ENCODE assay signal across 8 mouse cellular contexts in the genomic region with DNA sequence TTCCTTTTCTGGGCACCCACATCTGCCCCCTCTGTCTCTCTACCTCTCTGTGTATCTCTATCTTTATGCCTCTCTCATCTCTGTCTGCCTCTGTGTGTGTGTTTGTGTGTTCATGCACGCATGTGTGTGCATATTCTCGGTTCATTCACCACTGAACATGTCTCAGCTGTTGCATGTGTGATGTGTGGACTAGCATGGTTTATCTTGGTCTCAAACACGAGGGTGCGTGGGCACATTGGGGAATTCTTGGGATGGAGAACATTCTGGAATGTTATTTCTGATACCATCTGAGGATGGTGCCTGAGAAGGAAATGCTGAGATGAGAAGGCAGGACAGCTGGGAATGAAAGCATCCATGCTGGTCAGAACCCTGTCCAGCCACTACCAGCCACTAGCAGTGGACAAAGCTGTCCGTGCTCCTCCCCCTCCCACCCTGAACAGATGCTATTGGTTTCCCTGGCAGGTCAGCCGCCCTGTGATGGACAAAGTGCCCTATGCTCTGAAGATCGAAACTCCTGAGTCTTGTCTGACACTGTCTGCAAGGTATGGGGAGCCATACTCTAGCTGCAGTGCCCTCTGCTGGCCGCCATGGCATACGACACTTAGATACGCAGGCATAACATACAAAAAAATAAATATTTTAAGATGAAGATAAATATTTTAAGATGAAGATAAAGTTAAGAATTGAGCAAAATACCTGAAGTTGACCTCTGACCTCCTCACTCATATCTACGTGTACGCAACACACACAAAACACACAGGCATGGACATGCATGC. TPM values are rescaled to one million over a fixed set of nuclear protein-coding genes. Genes with fewer than 3 reads are reported as not detected.
DNase-seq lines count a peak whose midpoint lies in the region; ATAC-seq and TF ChIP-seq lines count a peak whose summit lies in the region.
"Had no signal": no experiment of that assay in that cellular context is flagged by ENCODE, and none has a peak within 500 bp of the region (broad histone marks: within the 10 kb centered on the region; RNA-seq: fewer than 3 reads in every experiment).

No protein-coding gene starts in this region.

- H3K4me3 ChIP-seq in midbrain, embryonic 11.5 days (ENCODE audit: low read depth, low read length) = no peak overlapping the region
- no peak overlapping the region for H3K4me3 ChIP-seq in midbrain, embryonic 15.5 days
- no peak overlapping the region for H3K4me3 ChIP-seq in heart, postnatal 0 days (ENCODE audit: low read depth, low read length)
- H3K4me3 ChIP-seq in limb, embryonic 11.5 days (ENCODE audit: low read depth, low read length) = no peak overlapping the region
- H3K4me3 ChIP-seq in neural tube, embryonic 12.5 days = no peak overlapping the region
- H3K4me3 ChIP-seq: neural tube, embryonic 13.5 days had no signal

- no peak overlapping the region for H3K9ac ChIP-seq in midbrain, embryonic 11.5 days (ENCODE audit: low read length)
- H3K9ac ChIP-seq in midbrain, embryonic 15.5 days = no peak overlapping the region
- no peak overlapping the region for H3K9ac ChIP-seq in heart, postnatal 0 days (replicated peaks; ENCODE audit: low read depth, low read length)
- H3K9ac ChIP-seq in limb, embryonic 11.5 days (ENCODE audit: low read length) = no peak overlapping the region
- H3K9ac ChIP-seq in neural tube, embryonic 12.5 days = no peak overlapping the region

- no peaks in the 10 kb centered on the region for H3K27me3 ChIP-seq in midbrain, embryonic 11.5 days (ENCODE audit: control insufficient read depth, insufficient read depth, low read length)
- H3K27me3 ChIP-seq in midbrain, embryonic 15.5 days (replicated peaks) = no peaks in the 10 kb centered on the region
- H3K27me3 ChIP-seq in heart, postnatal 0 days (ENCODE audit: control insufficient read depth, insufficient read depth, low read length) = peaks cover 8% of the 10 kb centered on the region; the same call in 1 of the 2 replicates
- no peaks in the 10 kb centered on the region for H3K27me3 ChIP-seq in limb, embryonic 11.5 days (ENCODE audit: control insufficient read depth, insufficient read depth, low read length)
- no peaks in the 10 kb centered on the region for H3K27me3 ChIP-seq in neural tube, embryonic 12.5 days (replicated peaks)
- H3K27me3 ChIP-seq: neural tube, embryonic 13.5 days had no signal

- peak; percentile 91 for DNase-seq in midbrain, embryonic 11.5 days (ENCODE audit: low spot score, missing footprints)
- DNase-seq in NIH3T3 (ENCODE audit: low read depth) = peak; percentile 82
- peak; percentile 60 to 76 for DNase-seq in cerebellum, postnatal 25 days
- no peak for DNase-seq in heart, postnatal 0 days (ENCODE audit: low spot score)
- peak; percentile 70 for DNase-seq in limb, embryonic 11.5 days (ENCODE audit: low spot score)

- no peak overlapping the region for H3K4me2 ChIP-seq in midbrain, embryonic 11.5 days
- H3K4me2 ChIP-seq in midbrain, embryonic 15.5 days = no peak overlapping the region
- no peak overlapping the region for H3K4me2 ChIP-seq in heart, postnatal 0 days (ENCODE audit: low read depth, low read length)
- H3K4me2 ChIP-seq in limb, embryonic 11.5 days (ENCODE audit: low read depth, severe bottlenecking) = no peak overlapping the region
- no peak overlapping the region for H3K4me2 ChIP-seq in neural tube, embryonic 12.5 days (replicated peaks)
- H3K4me2 ChIP-seq: neural tube, embryonic 13.5 days had no signal

- peak; percentile 72 for TF ChIP-seq CTCF in heart, postnatal 0 days (IDR thresholded peaks at IDR 0.05; ENCODE audit: low read depth)

- H3K27ac ChIP-seq in midbrain, embryonic 11.5 days (ENCODE audit: low read depth, low read length) = no peak overlapping the region
- H3K27ac ChIP-seq in midbrain, embryonic 15.5 days = no peak overlapping the region
- no peak overlapping the region for H3K27ac ChIP-seq in heart, postnatal 0 days (ENCODE audit: low read depth)
- H3K27ac ChIP-seq in limb, embryonic 11.5 days (replicated peaks; ENCODE audit: low read depth, low read length) = no peak overlapping the region
- H3K27ac ChIP-seq in neural tube, embryonic 12.5 days = no peak overlapping the region

- no peak for TF ChIP-seq EP300 in heart, postnatal 0 days (IDR thresholded peaks at IDR 0.05; ENCODE audit: low read depth)

- no peaks in the 10 kb centered on the region for H3K36me3 ChIP-seq in midbrain, embryonic 11.5 days (ENCODE audit: control insufficient read depth, insufficient read depth, low read length)
- no peaks in the 10 kb centered on the region for H3K36me3 ChIP-seq in midbrain, embryonic 15.5 days (replicated peaks)
- H3K36me3 ChIP-seq in heart, postnatal 0 days (replicated peaks; ENCODE audit: control insufficient read depth, insufficient read depth, low read length) = peaks cover 9% of the 10 kb centered on the region
- no peaks in the 10 kb centered on the region for H3K36me3 ChIP-seq in limb, embryonic 11.5 days (ENCODE audit: control insufficient read depth, insufficient read depth, low read length)
- H3K36me3 ChIP-seq in neural tube, embryonic 12.5 days = no peaks in the 10 kb centered on the region
- H3K36me3 ChIP-seq: neural tube, embryonic 13.5 days had no signal

- WGBS in midbrain, embryonic 11.5 days = 50% methylated on average over 12 of the region's 12 CpGs
- 52% methylated on average over 12 of the region's 12 CpGs for WGBS in midbrain, embryonic 15.5 days
- 49% methylated on average over 12 of the region's 12 CpGs for WGBS in heart, postnatal 0 days
- WGBS in limb, embryonic 11.5 days = 52% methylated on average over 12 of the region's 12 CpGs
- WGBS in neural tube, embryonic 12.5 days = 55% methylated on average over 12 of the region's 12 CpGs

- H3K9me3 ChIP-seq in midbrain, embryonic 11.5 days (ENCODE audit: control insufficient read depth, low read length) = no peaks in the 10 kb centered on the region
- no peaks in the 10 kb centered on the region for H3K9me3 ChIP-seq in midbrain, embryonic 15.5 days
- H3K9me3 ChIP-seq in heart, postnatal 0 days (replicated peaks; ENCODE audit: control insufficient read depth, low read length) = no peaks in the 10 kb centered on the region
- no peaks in the 10 kb centered on the region for H3K9me3 ChIP-seq in limb, embryonic 11.5 days (ENCODE audit: control insufficient read depth, low read length)
- H3K9me3 ChIP-seq in neural tube, embryonic 12.5 days = no peaks in the 10 kb centered on the region
- H3K9me3 ChIP-seq: neural tube, embryonic 13.5 days had no signal

- ATAC-seq in midbrain, embryonic 11.5 days (ENCODE audit: low FRiP score) = 0 out of 2 replicates have a peak, but pooled peaks have one; percentile 56
- ATAC-seq in midbrain, embryonic 15.5 days (replicated peaks) = no peak
- ATAC-seq in heart, postnatal 0 days (ENCODE audit: insufficient read depth, low read depth) = no peak
- ATAC-seq in limb, embryonic 11.5 days (ENCODE audit: insufficient number of reproducible peaks, low FRiP score, low TSS enrichment, low read depth) = 0 out of 2 replicates have a peak, but pooled peaks have one; percentile 31
- peak; percentile 39; the same call in 1 of the 2 replicates for ATAC-seq in neural tube, embryonic 12.5 days (ENCODE audit: low FRiP score, low read depth)

- H3K4me1 ChIP-seq in midbrain, embryonic 11.5 days (ENCODE audit: control insufficient read depth, insufficient read depth, low read length) = no peaks in the 10 kb centered on the region
- H3K4me1 ChIP-seq in midbrain, embryonic 15.5 days = peaks cover 2% of the 10 kb centered on the region; the same call in 1 of the 2 replicates
- no peaks in the 10 kb centered on the region for H3K4me1 ChIP-seq in heart, postnatal 0 days (ENCODE audit: control insufficient read depth, insufficient read depth)
- no peaks in the 10 kb centered on the region; the same call in 1 of the 2 replicates for H3K4me1 ChIP-seq in limb, embryonic 11.5 days (ENCODE audit: control insufficient read depth, insufficient read depth, low read length)
- peaks cover 6% of the 10 kb centered on the region; the same call in 1 of the 2 replicates for H3K4me1 ChIP-seq in neural tube, embryonic 12.5 days

RNA-seq across cellular contexts. Expression of gene Nr2c2, which starts 25.3 kb away (rescaled TPM):
- 20.0 and 20.4 TPM in 2 replicates for polyA plus RNA-seq in midbrain, embryonic 11.5 days (2014; fragmentation: Nextera tagmentation; extraction: Ambion mirVana)
- 40.4 and 40.8 TPM in 2 replicates for polyA plus RNA-seq in midbrain, embryonic 15.5 days (2015; fragmentation: Nextera tagmentation; extraction: Ambion mirVana)
- total RNA-seq in heart, postnatal 0 days (2014; rRNA removed; ENCODE audit: low replicate concordance) = 47.0 and 48.9 TPM in 2 replicates
- polyA plus RNA-seq in heart, postnatal 0 days (2015; fragmentation: Nextera tagmentation; extraction: Ambion mirVana) = 7.4 and 8.0 TPM in 2 replicates
- polyA plus RNA-seq in limb, embryonic 11.5 days (2014; fragmentation: Nextera tagmentation; extraction: Ambion mirVana) = 21.2 and 22.3 TPM in 2 replicates
- polyA plus RNA-seq in neural tube, embryonic 12.5 days (2016; fragmentation: Nextera tagmentation; extraction: Ambion mirVana) = 30.4 and 31.4 TPM in 2 replicates

Comparison
In these comparisons a context has a peak if more than half of its experiments do, and no peak if none do; other contexts are left out.
1. ATAC-seq: peak in midbrain, embryonic 11.5 days (single experiment), limb, embryonic 11.5 days (single experiment) and neural tube, embryonic 12.5 days (single experiment); none in midbrain, embryonic 15.5 days (single experiment) and heart, postnatal 0 days (single experiment).